Mouse (Mus musculus) midbrain, embryonic 11.5 days (tissue): ENCODE data around the gene Gm45140. TPM values are rescaled to one million over a fixed set of nuclear protein-coding genes. Genes with fewer than 3 reads are reported as not detected.

ENCODE experiments used
- polyA plus RNA-seq: library from polyadenylated mRNA; unstranded; fragments of >200 nt; fragmentation: Nextera tagmentation; extraction: Ambion mirVana; gene quantifications from 2 replicates; pipeline ENCODE4 v1.2.1, GENCODE M21; 2014

Gene Gm45140
- polyA plus RNA-seq, 1 experiment from 2014 or later: 1.9 TPM

Other genes starting within 250 kb of the Gm45140 start
- 3.1 and 3.5 TPM in 2 replicates for gene Prokr1, start 245.1 kb downstream of the Gm45140 start, polyA plus RNA-seq
- 14.8 and 15.9 TPM in 2 replicates for gene Aplf, start 163.6 kb downstream of the Gm45140 start, polyA plus RNA-seq
- 6.1 and 6.4 TPM in 2 replicates for gene Efcc1, start 104.9 kb downstream of the Gm45140 start, polyA plus RNA-seq
- gene Gp9, start 57.7 kb downstream of the Gm45140 start, polyA plus RNA-seq: 1.8 and 2.5 TPM in 2 replicates
- 7.7 and 8.0 TPM in 2 replicates for gene Rab43, start 23.6 kb downstream of the Gm45140 start, polyA plus RNA-seq
- gene Isy1, start 3.0 kb upstream of the Gm45140 start, polyA plus RNA-seq: 66.4 and 71.5 TPM in 2 replicates
- gene Cnbp, start 15.3 kb upstream of the Gm45140 start, polyA plus RNA-seq: 1,266 and 1,289 TPM in 2 replicates
- 124 and 132 TPM in 2 replicates for gene Copg1, start 52.0 kb upstream of the Gm45140 start, polyA plus RNA-seq
- 42.8 and 47.6 TPM in 2 replicates for gene Hmces, start 78.1 kb upstream of the Gm45140 start, polyA plus RNA-seq
- gene H1fx, start 145.8 kb upstream of the Gm45140 start, polyA plus RNA-seq: 74.7 and 106 TPM in 2 replicates
- 251 and 267 TPM in 2 replicates for gene Rab7, start 209.5 kb upstream of the Gm45140 start, polyA plus RNA-seq
- gene Rpn1, start 248.7 kb upstream of the Gm45140 start, polyA plus RNA-seq: 267 and 272 TPM in 2 replicates